Mouse (Mus musculus) thymus, adult 2 months (tissue): Measurements from ENCODE around the gene 1700093K21Rik. TPM values are rescaled to one million over a fixed set of nuclear protein-coding genes. Genes with fewer than 3 reads are reported as not detected.

Experiments
- DNase-seq: peaks from one replicate; pipeline ENCODE4 v3.0.0; 2021
- H3K27ac ChIP-seq: fragments of 200-500 bp; 2 replicates; pipeline ENCODE4 v1.5.1; 2012; ENCODE audit warnings: low read length, control low read depth; ENCODE audit not compliant: control insufficient read depth, insufficient read depth
- H3K27me3 ChIP-seq: fragments of 200-500 bp; 2 replicates; pipeline ENCODE4 v1.6.1; 2012; ENCODE audit warnings: mild to moderate bottlenecking, low read length, moderate library complexity, mixed read lengths; ENCODE audit not compliant: control insufficient read depth, insufficient read depth
- H3K36me3 ChIP-seq: fragments of 200-500 bp; 2 replicates; pipeline ENCODE4 v1.6.1; 2012; ENCODE audit warnings: mild to moderate bottlenecking, low read length, moderate library complexity; ENCODE audit not compliant: control insufficient read depth, insufficient read depth
- H3K4me1 ChIP-seq: fragments of 200-500 bp; replicated peaks from 2 replicates; pipeline ENCODE4 v1.6.1; 2012; ENCODE audit warnings: low read length; ENCODE audit not compliant: control insufficient read depth, insufficient read depth
- H3K4me3 ChIP-seq: fragments of 200-500 bp; 2 replicates; pipeline ENCODE4 v1.5.1; 2012; ENCODE audit warnings: mild to moderate bottlenecking, low read length, control low read depth, moderate library complexity; ENCODE audit not compliant: control insufficient read depth, insufficient read depth
- CTCF ChIP-seq: fragments of 200-500 bp; IDR thresholded peaks from 2 replicates; pipeline ENCODE4 v1.5.1; 2012; ENCODE audit warnings: mild to moderate bottlenecking, control low read depth, low read length, moderate library complexity, borderline replicate concordance; ENCODE audit not compliant: control insufficient read depth, poor library complexity, insufficient read depth; ENCODE audit errors: extremely low read depth
- POLR2A ChIP-seq: fragments of 200-500 bp; IDR thresholded peaks from 2 replicates; pipeline ENCODE4 v1.6.1; 2012; ENCODE audit warnings: mild to moderate bottlenecking, low read length, control low read depth, moderate library complexity; ENCODE audit not compliant: control insufficient read depth, poor library complexity, insufficient read depth; ENCODE audit errors: extremely low read depth
- WGBS: fragments of 180-500 bp; shearing (Covaris S2); methylation state at CpG from one replicate; pipeline ENCODE4 v1.1.7; 2018; 5-methylcytosine and 5-hydroxymethylcytosine counted together
- polyA plus RNA-seq: library from polyadenylated mRNA; depleted of rRNA; stranded (reverse); fragments of >200 nt; gene quantifications from 2 replicates; pipeline ENCODE4 v1.2.3, GENCODE M21; 2012; rRNA removed

1700093K21Rik gene
- polyA plus RNA-seq, 1 experiment: not detected

GRCm38 (mm10) chr11:23495231-23495630, 25.7 kb downstream of the 1700093K21Rik start:
- no peak overlapping the region for H3K27ac ChIP-seq
- peaks cover 26% of the 10 kb centered on the region for H3K36me3 ChIP-seq
- WGBS: 96% methylated on average over 6 of the region's 6 CpGs
- H3K27me3 ChIP-seq: no peaks in the 10 kb centered on the region
- no peak for DNase-seq
- no peak overlapping the region for H3K4me3 ChIP-seq
- H3K4me1 ChIP-seq: peaks cover 7% of the 10 kb centered on the region
- TF ChIP-seq POLR2A: no peak
- TF ChIP-seq CTCF: no peak

GRCm38 (mm10) chr11:23492048-23492790, 28.7 kb downstream of the 1700093K21Rik start:
- peaks cover 55% of the 10 kb centered on the region for H3K36me3 ChIP-seq
- DNase-seq: no peak
- 94% methylated on average over 4 of the region's 4 CpGs for WGBS
- TF ChIP-seq POLR2A (no peak), CTCF (no peak)
- no peak overlapping the region for H3K4me3 ChIP-seq
- H3K27me3 ChIP-seq: no peaks in the 10 kb centered on the region
- no peak overlapping the region for H3K27ac ChIP-seq
- peaks cover 7% of the 10 kb centered on the region for H3K4me1 ChIP-seq

- H3K4me3 ChIP-seq: no peak overlapping the region
- TF ChIP-seq CTCF (no peak), POLR2A (no peak)
- H3K4me1 ChIP-seq: no peaks in the 10 kb centered on the region
- no peak for DNase-seq
- WGBS: 98% methylated on average over 1 of the region's 1 CpGs
- H3K36me3 ChIP-seq: peaks cover 70% of the 10 kb centered on the region
- H3K27me3 ChIP-seq: no peaks in the 10 kb centered on the region
- no peak overlapping the region for H3K27ac ChIP-seq
Observed at GRCm38 (mm10) chr11:23489955-23490354, 31.0 kb downstream of the 1700093K21Rik start.

Other genes with a start within 250 kb of the 1700093K21Rik start
- 17.5 and 20.7 TPM in 2 replicates for gene Usp34, start 214.3 kb downstream of the 1700093K21Rik start, polyA plus RNA-seq
- 9.0 and 9.6 TPM in 2 replicates for gene Ahsa2, start 23.1 kb downstream of the 1700093K21Rik start, polyA plus RNA-seq
- 2.3 and 3.4 TPM in 2 replicates for gene 0610010F05Rik, start 112.5 kb upstream of the 1700093K21Rik start, polyA plus RNA-seq
- 4.8 and 5.0 TPM in 2 replicates for gene Pus10, start 144.5 kb upstream of the 1700093K21Rik start, polyA plus RNA-seq
- gene Pex13, start 144.8 kb upstream of the 1700093K21Rik start, polyA plus RNA-seq: 7.5 and 9.1 TPM in 2 replicates
- 9.0 and 9.3 TPM in 2 replicates for gene Rel, start 249.8 kb upstream of the 1700093K21Rik start, polyA plus RNA-seq